Mouse (Mus musculus): ENCODE measurements around the gene Slco2a1.

- TF ChIP-seq CTCF (IDR thresholded peaks at IDR 0.05; ENCODE audit: borderline replicate concordance, insufficient read depth, low read depth, low read length), result peak; percentile 47; the same call in 1 of the 2 replicates
- TF ChIP-seq POLR2A (IDR thresholded peaks at IDR 0.05; ENCODE audit: borderline replicate concordance, insufficient read depth, low read length), result no peak
Measured at GRCm38 (mm10) chr9:103013366-103013765, 24.9 kb downstream of the Slco2a1 start.

All from cerebellum, adult 2 months (tissue).